Mouse (Mus musculus) hindbrain, embryonic 15.5 days (tissue): Measurements from ENCODE around the gene Coq10b. TPM values are rescaled to one million over a fixed set of nuclear protein-coding genes. Genes with fewer than 3 reads are reported as not detected.
A peak's percentile ranks its signal among the peaks of the same experiment; 100 is the strongest.

ENCODE experiments used
- ATAC-seq: fragments of 200-750 bp; cut with Nextera tagmentation; 2 replicates; pipeline ENCODE4 v1.8.0; 2017; ENCODE audit warnings: low read depth, moderate number of reproducible peaks, moderate TSS enrichment; ENCODE audit not compliant: low FRiP score
- H3K27ac ChIP-seq: fragments of 300-500 bp; sonication (generic); replicated peaks from 2 replicates; pipeline ENCODE4 v1.5.1; 2015; ENCODE audit warnings: mild to moderate bottlenecking, inconsistent platforms
- H3K27me3 ChIP-seq: fragments of 300-500 bp; sonication (generic); 2 replicates; pipeline ENCODE4 v1.6.1; 2015; ENCODE audit warnings: control low read depth, inconsistent platforms
- H3K36me3 ChIP-seq: fragments of 300-500 bp; sonication (generic); 2 replicates; pipeline ENCODE4 v1.6.1; 2015; ENCODE audit warnings: control low read depth, inconsistent platforms
- H3K4me1 ChIP-seq: fragments of 300-500 bp; sonication (generic); replicated peaks from 2 replicates; pipeline ENCODE4 v1.6.1; 2015; ENCODE audit warnings: control low read depth, inconsistent platforms
- H3K4me2 ChIP-seq: fragments of 300-500 bp; sonication (generic); 2 replicates; pipeline ENCODE4 v1.6.1; 2015; ENCODE audit warnings: moderate library complexity, mild to moderate bottlenecking, inconsistent platforms
- H3K4me3 ChIP-seq: fragments of 300-500 bp; sonication (generic); 2 replicates; pipeline ENCODE4 v1.5.1; 2015; ENCODE audit warnings: mild to moderate bottlenecking, inconsistent platforms
- H3K9ac ChIP-seq: fragments of 300-500 bp; sonication (generic); 2 replicates; pipeline ENCODE4 v1.6.1; 2015; ENCODE audit warnings: inconsistent platforms
- H3K9me3 ChIP-seq: fragments of 300-500 bp; sonication (generic); 2 replicates; pipeline ENCODE4 v1.6.1; 2016; ENCODE audit warnings: control low read depth, inconsistent platforms
- WGBS: fragments of 180-500 bp; shearing (Covaris S2); methylation state at CpG from one replicate; pipeline ENCODE4 v1.1.7; 2015; 5-methylcytosine and 5-hydroxymethylcytosine counted together
- polyA plus RNA-seq: library from polyadenylated mRNA; unstranded; fragments of >200 nt; fragmentation: Nextera tagmentation; extraction: Ambion mirVana; gene quantifications from 2 replicates; pipeline ENCODE4 v1.2.1, GENCODE M21; 2015

Coq10b gene
- polyA plus RNA-seq, 1 experiment from 2014 or later, result 29.2 TPM

GRCm38 (mm10) chr1:55087932-55088610 lies 35.5 kb downstream of the Coq10b start, which contains the start of the genes Hspe1 and Hspd1:
Gene Hspe1, plus strand, starts transcription at chr1:55088132.
Gene Hspd1, minus strand, starts transcription at chr1:55088243.
- WGBS, result 0% methylated on average over 68 of the region's 76 CpGs
- Histone ChIP-seq H3K9me3 (no peaks in the 10 kb centered on the region), H3K27ac (peak within 1 kb of the TSS; percentile 98), H3K9ac (peak within 1 kb of the TSS; percentile 99), H3K27me3 (no peaks in the 10 kb centered on the region), H3K4me3 (peak within 1 kb of the TSS; percentile 100), H3K36me3 (peaks cover 51% of the 10 kb centered on the region), H3K4me2 (peak within 1 kb of the TSS; percentile 71), H3K4me1 (peaks cover 43% of the 10 kb centered on the region)
- peak; percentile 97 for ATAC-seq

GRCm38 (mm10) chr1:55088611-55089497 lies 36.3 kb downstream of the Coq10b start:
- Histone ChIP-seq H3K36me3 (peaks cover 44% of the 10 kb centered on the region), H3K9ac (peak overlapping the region; percentile 99), H3K4me3 (peak overlapping the region; percentile 100), H3K9me3 (no peaks in the 10 kb centered on the region), H3K4me1 (peaks cover 43% of the 10 kb centered on the region), H3K4me2 (peak overlapping the region; percentile 71), H3K27me3 (no peaks in the 10 kb centered on the region), H3K27ac (peak overlapping the region; percentile 98)
- WGBS, result 10% methylated on average over 16 of the region's 16 CpGs
- no peak for ATAC-seq

GRCm38 (mm10) chr1:55089498-55090064 lies 37.0 kb downstream of the Coq10b start:
- Histone ChIP-seq H3K27ac (no peak overlapping the region), H3K4me2 (peak overlapping the region; percentile 71), H3K9ac (no peak overlapping the region), H3K9me3 (no peaks in the 10 kb centered on the region), H3K4me1 (peaks cover 39% of the 10 kb centered on the region), H3K36me3 (peaks cover 38% of the 10 kb centered on the region), H3K27me3 (no peaks in the 10 kb centered on the region), H3K4me3 (peak overlapping the region; percentile 100)
- WGBS, result 93% methylated on average over 5 of the region's 5 CpGs
- no peak for ATAC-seq

GRCm38 (mm10) chr1:55092056-55092455 lies 39.5 kb downstream of the Coq10b start:
- Histone ChIP-seq H3K27ac (no peak overlapping the region), H3K36me3 (peaks cover 25% of the 10 kb centered on the region), H3K4me1 (peaks cover 17% of the 10 kb centered on the region), H3K9me3 (no peaks in the 10 kb centered on the region), H3K9ac (no peak overlapping the region), H3K4me2 (no peak overlapping the region), H3K4me3 (no peak overlapping the region), H3K27me3 (no peaks in the 10 kb centered on the region)
- 85% methylated on average over 2 of the region's 2 CpGs for WGBS
- ATAC-seq, result no peak

- Histone ChIP-seq H3K9ac (no peak overlapping the region), H3K9me3 (no peaks in the 10 kb centered on the region), H3K36me3 (peaks cover 25% of the 10 kb centered on the region), H3K27ac (no peak overlapping the region), H3K27me3 (no peaks in the 10 kb centered on the region), H3K4me1 (peaks cover 17% of the 10 kb centered on the region), H3K4me2 (no peak overlapping the region), H3K4me3 (no peak overlapping the region)
- ATAC-seq, result no peak
- WGBS, result 91% methylated on average over 1 of the region's 1 CpGs
These were observed 39.9 kb downstream of the Coq10b start for GRCm38 (mm10) chr1:55092469-55092868.

GRCm38 (mm10) chr1:55106919-55107585 lies 54.5 kb downstream of the Coq10b start:
- Histone ChIP-seq H3K9ac (no peak overlapping the region), H3K4me2 (no peak overlapping the region), H3K27ac (no peak overlapping the region), H3K36me3 (no peaks in the 10 kb centered on the region), H3K27me3 (no peaks in the 10 kb centered on the region), H3K4me3 (no peak overlapping the region), H3K9me3 (no peaks in the 10 kb centered on the region), H3K4me1 (no peaks in the 10 kb centered on the region)
- WGBS, result 88% methylated on average over 9 of the region's 9 CpGs
- ATAC-seq, result no peak

- Histone ChIP-seq H3K27me3 (no peaks in the 10 kb centered on the region), H3K4me2 (no peak overlapping the region), H3K9me3 (no peaks in the 10 kb centered on the region), H3K9ac (no peak overlapping the region), H3K4me3 (no peak overlapping the region), H3K4me1 (no peaks in the 10 kb centered on the region), H3K36me3 (no peaks in the 10 kb centered on the region), H3K27ac (no peak overlapping the region)
- 93% methylated on average over 1 of the region's 1 CpGs for WGBS
- no peak for ATAC-seq
These were observed 55.1 kb downstream of the Coq10b start for GRCm38 (mm10) chr1:55107644-55108043.

GRCm38 (mm10) chr1:55108473-55108872 lies 55.9 kb downstream of the Coq10b start:
- 29% methylated on average over 2 of the region's 2 CpGs for WGBS
- no peak for ATAC-seq
- Histone ChIP-seq H3K9ac (no peak overlapping the region), H3K27me3 (no peaks in the 10 kb centered on the region), H3K27ac (no peak overlapping the region), H3K4me2 (no peak overlapping the region), H3K36me3 (no peaks in the 10 kb centered on the region), H3K4me1 (no peaks in the 10 kb centered on the region), H3K4me3 (no peak overlapping the region), H3K9me3 (no peaks in the 10 kb centered on the region)

- no peak for ATAC-seq
- no peak overlapping the region for H3K4me3 ChIP-seq
- no peaks in the 10 kb centered on the region for H3K36me3 ChIP-seq
- no peaks in the 10 kb centered on the region for H3K27me3 ChIP-seq
- no peaks in the 10 kb centered on the region for H3K9me3 ChIP-seq
- H3K4me1 ChIP-seq, result no peaks in the 10 kb centered on the region
- no peak overlapping the region for H3K9ac ChIP-seq
- H3K4me2 ChIP-seq, result no peak overlapping the region
- WGBS, result 91% methylated on average over 4 of the region's 4 CpGs
- H3K27ac ChIP-seq, result no peak overlapping the region
These were observed 56.6 kb downstream of the Coq10b start for GRCm38 (mm10) chr1:55109066-55109766.
